Mouse (Mus musculus): ENCODE measurements around the gene Sfswap. TPM values are rescaled to one million over a fixed set of nuclear protein-coding genes. Genes with fewer than 3 reads are reported as not detected.
"Not testable (repeated sequence)": the region's sequence is repeated elsewhere in the genome, so short reads cannot be mapped to it uniquely, and the experiment has no call there.

Sfswap gene
- 100 to 1,000 TPM in 1 of 2 experiments, 10 to 100 TPM in 1; 86.2 to 104 TPM for total RNA-seq (2021)
- long read RNA-seq, experiment 1, partial matches to known transcripts: 12 of 36 reads
- long read RNA-seq, experiment 1, other reads (novel, unspliced or antisense): 12 of 36 reads
- long read RNA-seq, experiment 2, partial matches to known transcripts: 14 of 33 reads
- long read RNA-seq, experiment 2, other reads (novel, unspliced or antisense): 10 of 33 reads

GRCm38 (mm10) chr5:129500722-129501634 lies at the start of gene Sfswap:
TSS of gene Sfswap (plus strand) at chr5:129501221.
- DNase-seq (ENCODE audit: low spot score in 2 of 2): peak; percentile 75 to 79

GRCm38 (mm10) chr5:129452561-129452960 lies 48.5 kb upstream of the Sfswap start:
- DNase-seq (ENCODE audit: low spot score in 2 of 2): no peak

GRCm38 (mm10) chr5:129454802-129455528 lies 46.1 kb upstream of the Sfswap start:
- peak; percentile 85 for DNase-seq (ENCODE audit: low spot score in 2 of 2)

- DNase-seq (ENCODE audit: low spot score in 2 of 2): no peak
Measured at GRCm38 (mm10) chr5:129455529-129455896, 45.5 kb upstream of the Sfswap start.

- peak in 1 of 2 experiments; percentile 16 for DNase-seq (ENCODE audit: low spot score in 2 of 2)
Measured at GRCm38 (mm10) chr5:129456579-129457140, 44.4 kb upstream of the Sfswap start.

- peak in 1 of 2 experiments; percentile 35 for DNase-seq (ENCODE audit: low spot score in 2 of 2)
Measured at GRCm38 (mm10) chr5:129458109-129458508, 42.9 kb upstream of the Sfswap start.

GRCm38 (mm10) chr5:129458541-129458940 lies 42.5 kb upstream of the Sfswap start:
- DNase-seq (ENCODE audit: low spot score in 2 of 2): no peak

GRCm38 (mm10) chr5:129460798-129461476 lies 40.1 kb upstream of the Sfswap start:
- DNase-seq (ENCODE audit: low spot score in 2 of 2): no peak

- DNase-seq (ENCODE audit: low spot score in 2 of 2): not testable (repeated sequence)
Measured at GRCm38 (mm10) chr5:129463648-129464047, 37.4 kb upstream of the Sfswap start.

- peak; percentile 36 to 63 for DNase-seq (ENCODE audit: low spot score in 2 of 2)
Measured at GRCm38 (mm10) chr5:129465788-129466187, 35.2 kb upstream of the Sfswap start.

GRCm38 (mm10) chr5:129475532-129476045 lies 25.4 kb upstream of the Sfswap start:
- no peak for DNase-seq (ENCODE audit: low spot score in 2 of 2)

- DNase-seq (ENCODE audit: low spot score in 2 of 2): no peak
Measured at GRCm38 (mm10) chr5:129489879-129490278, 11.1 kb upstream of the Sfswap start.

GRCm38 (mm10) chr5:129501671-129502070 lies 650 bp downstream of the Sfswap start:
- DNase-seq (ENCODE audit: low spot score in 2 of 2): peak in 1 of 2 experiments; percentile 15

- no peak for DNase-seq (ENCODE audit: low spot score in 2 of 2)
Measured at GRCm38 (mm10) chr5:129506886-129507285, 5.9 kb downstream of the Sfswap start.

- no peak for DNase-seq (ENCODE audit: low spot score in 2 of 2)
Measured at GRCm38 (mm10) chr5:129518180-129518579, 17.2 kb downstream of the Sfswap start.

- no peak for DNase-seq (ENCODE audit: low spot score in 2 of 2)
Measured at GRCm38 (mm10) chr5:129518786-129519185, 17.8 kb downstream of the Sfswap start.

- DNase-seq (ENCODE audit: low spot score in 2 of 2): no peak
Measured at GRCm38 (mm10) chr5:129519591-129519990, 18.6 kb downstream of the Sfswap start.

GRCm38 (mm10) chr5:129521501-129521900 lies 20.5 kb downstream of the Sfswap start:
- DNase-seq (ENCODE audit: low spot score in 2 of 2): peak in 1 of 2 experiments; percentile 57

- DNase-seq (ENCODE audit: low spot score in 2 of 2): no peak
Measured at GRCm38 (mm10) chr5:129521913-129522312, 20.9 kb downstream of the Sfswap start.

GRCm38 (mm10) chr5:129523166-129523565 lies 22.1 kb downstream of the Sfswap start:
- no peak for DNase-seq (ENCODE audit: low spot score in 2 of 2)
